Mouse (Mus musculus): ENCODE measurements around the gene Ntm.

DNA sequence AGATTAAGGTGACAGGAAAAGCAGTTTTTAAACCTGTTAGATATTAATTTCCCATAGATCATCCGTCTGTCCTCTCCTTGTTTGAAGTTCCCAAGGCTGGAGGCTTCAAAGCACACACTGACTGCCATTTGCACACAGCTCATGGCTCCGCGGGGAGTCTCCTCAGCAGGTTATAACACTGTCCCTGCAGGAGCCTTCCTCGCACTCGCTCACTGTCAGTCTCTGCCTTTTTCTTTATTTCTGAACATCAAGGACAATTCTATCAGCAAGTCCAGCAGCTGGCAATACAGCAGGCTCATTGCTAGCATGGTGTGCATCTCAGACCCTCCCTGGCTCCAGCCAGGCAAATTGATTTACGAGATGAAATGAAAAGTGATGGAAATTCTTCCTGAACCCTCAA, 485.7 kb downstream of the Ntm start:
- TF ChIP-seq CTCF (IDR thresholded peaks at IDR 0.05; ENCODE audit: control insufficient read depth, insufficient read depth, insufficient read length) (no peak), MAX (IDR thresholded peaks at IDR 0.05) (no peak), USF1 (IDR thresholded peaks at IDR 0.05; ENCODE audit: low read depth) (no peak)

Measured in C2C12 (cell line).